Mouse (Mus musculus): Measurements from ENCODE around the gene Fbrs. TPM values are rescaled to one million over a fixed set of nuclear protein-coding genes. Genes with fewer than 3 reads are reported as not detected.
"Not testable (repeated sequence)": the region's sequence is repeated elsewhere in the genome, so short reads cannot be mapped to it uniquely, and the experiment has no call there.

Gene Fbrs
- polyA plus RNA-seq, 1 experiment, result 122 TPM

- no peaks in the 10 kb centered on the region for H3K27me3 ChIP-seq (ENCODE audit: control insufficient read depth, insufficient read depth, low read length)
- H3K4me1 ChIP-seq (replicated peaks; ENCODE audit: control insufficient read depth, insufficient read depth, low read length), result peaks cover 2% of the 10 kb centered on the region; the same call in 1 of the 2 replicates
- no peak overlapping the region for H3K27ac ChIP-seq (ENCODE audit: control insufficient read depth, insufficient read depth, low read length)
- DNase-seq, result no peak
- peaks cover 14% of the 10 kb centered on the region for H3K36me3 ChIP-seq (ENCODE audit: control insufficient read depth, insufficient read depth, low read length)
- TF ChIP-seq CTCF (IDR thresholded peaks at IDR 0.05; ENCODE audit: borderline replicate concordance, control insufficient read depth, extremely low read depth, insufficient read depth, low read length, poor library complexity) (no peak), POLR2A (IDR thresholded peaks at IDR 0.05; ENCODE audit: control insufficient read depth, extremely low read depth, insufficient read depth, low read length, poor library complexity) (no peak)
- no peak overlapping the region for H3K4me3 ChIP-seq (ENCODE audit: control insufficient read depth, insufficient read depth, low read length)
- WGBS, result 100% methylated on average over 2 of the region's 2 CpGs
Observed at GRCm38 (mm10) chr7:127453056-127453455, 25.9 kb upstream of the Fbrs start.

- Histone ChIP-seq H3K4me3 (ENCODE audit: control insufficient read depth, insufficient read depth, low read length) (no peak overlapping the region), H3K4me1 (replicated peaks; ENCODE audit: control insufficient read depth, insufficient read depth, low read length) (no peaks in the 10 kb centered on the region; the same call in 1 of the 2 replicates), H3K27me3 (ENCODE audit: control insufficient read depth, insufficient read depth, low read length) (no peaks in the 10 kb centered on the region), H3K36me3 (ENCODE audit: control insufficient read depth, insufficient read depth, low read length) (peaks cover 21% of the 10 kb centered on the region), H3K27ac (ENCODE audit: control insufficient read depth, insufficient read depth, low read length) (no peak overlapping the region)
- TF ChIP-seq CTCF (IDR thresholded peaks at IDR 0.05; ENCODE audit: borderline replicate concordance, control insufficient read depth, extremely low read depth, insufficient read depth, low read length, poor library complexity) (no peak), POLR2A (IDR thresholded peaks at IDR 0.05; ENCODE audit: control insufficient read depth, extremely low read depth, insufficient read depth, low read length, poor library complexity) (no peak)
- DNase-seq, result no peak
- WGBS, result 95% methylated on average over 7 of the region's 7 CpGs
Observed at GRCm38 (mm10) chr7:127454905-127455304, 24.1 kb upstream of the Fbrs start.

DNA sequence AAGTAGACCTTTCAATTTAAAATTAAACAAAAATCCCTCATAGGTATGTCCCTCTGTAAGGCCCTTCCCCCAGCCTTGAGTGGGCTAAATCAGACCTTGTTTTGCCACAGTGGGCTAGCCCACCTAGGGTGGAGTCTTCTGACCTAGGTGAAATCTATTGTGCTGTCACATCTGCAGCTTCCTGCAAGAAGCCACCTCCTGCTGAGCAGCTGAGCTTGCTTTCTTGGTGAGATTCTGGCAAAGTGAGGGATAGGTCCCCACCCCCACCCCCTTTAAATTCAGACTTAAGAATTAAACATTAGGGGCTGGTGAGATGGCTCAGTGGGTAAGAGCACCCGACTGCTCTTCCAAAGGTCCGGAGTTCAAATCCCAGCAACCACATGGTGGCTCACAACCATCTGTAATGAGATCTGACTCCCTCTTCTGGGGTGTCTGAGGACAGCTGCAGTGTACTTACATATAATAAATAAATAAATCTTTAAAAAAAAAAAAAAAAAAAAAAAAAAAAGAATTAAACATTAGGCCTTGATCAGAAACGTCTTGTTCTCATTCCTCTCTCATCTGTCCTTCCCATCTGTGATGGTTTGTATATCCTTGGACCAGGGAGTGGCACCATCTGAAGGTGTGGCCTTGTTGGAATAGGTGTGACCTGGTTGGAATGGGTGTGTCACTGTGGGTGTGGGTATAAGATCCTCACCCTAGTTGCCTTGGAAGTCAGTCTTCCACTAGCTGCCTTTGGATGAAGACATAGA, 20.5 kb upstream of the Fbrs start:
- not testable (repeated sequence) for H3K4me3 ChIP-seq (ENCODE audit: control insufficient read depth, insufficient read depth, low read length); H3K27me3 ChIP-seq (ENCODE audit: control insufficient read depth, insufficient read depth, low read length); H3K4me1 ChIP-seq (replicated peaks; ENCODE audit: control insufficient read depth, insufficient read depth, low read length); DNase-seq; H3K27ac ChIP-seq (ENCODE audit: control insufficient read depth, insufficient read depth, low read length)
- H3K36me3 ChIP-seq (ENCODE audit: control insufficient read depth, insufficient read depth, low read length), result peaks cover 26% of the 10 kb centered on the region
- WGBS, result 88% methylated on average over 3 of the region's 3 CpGs

DNA sequence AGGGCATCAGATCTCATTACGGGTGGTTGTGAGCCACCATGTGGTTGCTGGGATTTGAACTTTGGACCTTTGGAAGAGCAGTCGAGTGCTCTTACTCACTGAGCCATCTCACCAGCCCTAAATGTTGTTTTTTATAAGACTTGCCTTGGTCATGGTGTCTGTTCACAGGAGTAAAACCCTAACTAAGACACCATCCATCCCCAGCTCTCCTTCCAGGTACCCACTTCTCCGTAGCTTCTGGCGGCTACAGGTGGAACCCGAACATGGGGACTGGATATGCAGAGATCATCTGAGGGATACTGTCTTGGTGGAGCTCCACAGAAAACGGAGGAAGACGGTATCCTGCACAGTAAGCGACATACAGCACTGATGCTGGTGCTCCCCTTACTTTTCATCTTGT, 19.7 kb upstream of the Fbrs start, which contains the start of gene Prr14:
TSS of gene Prr14 (plus strand) at position 301 of the 400 bp plus-strand sequence.
- 99% methylated on average over 8 of the region's 8 CpGs for WGBS
- H3K36me3 ChIP-seq (ENCODE audit: control insufficient read depth, insufficient read depth, low read length), result peaks cover 26% of the 10 kb centered on the region
- not testable (repeated sequence) for H3K27me3 ChIP-seq (ENCODE audit: control insufficient read depth, insufficient read depth, low read length); H3K4me1 ChIP-seq (replicated peaks; ENCODE audit: control insufficient read depth, insufficient read depth, low read length); DNase-seq; H3K27ac ChIP-seq (ENCODE audit: control insufficient read depth, insufficient read depth, low read length); H3K4me3 ChIP-seq (ENCODE audit: control insufficient read depth, insufficient read depth, low read length)

DNA sequence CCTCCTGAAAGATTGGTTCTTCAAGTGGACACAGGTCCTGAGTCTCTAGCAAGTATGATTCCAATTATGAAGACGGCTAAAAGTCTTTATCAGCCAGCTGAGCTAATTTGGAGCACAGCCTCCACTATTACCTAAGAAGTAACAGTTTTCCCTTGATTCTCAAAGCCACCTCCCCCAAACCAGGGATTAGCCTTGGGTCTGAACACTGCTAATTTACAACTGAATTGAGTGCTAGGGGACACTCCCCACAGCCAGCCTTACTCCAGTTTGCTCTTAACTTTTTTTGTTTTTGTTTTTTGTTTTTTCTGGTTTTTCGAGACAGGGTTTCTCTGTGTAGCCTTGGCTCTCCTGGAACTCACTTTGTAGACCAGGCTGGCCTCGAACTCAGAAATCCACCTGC, 13.8 kb upstream of the Fbrs start:
- TF ChIP-seq POLR2A (IDR thresholded peaks at IDR 0.05; ENCODE audit: control insufficient read depth, extremely low read depth, insufficient read depth, low read length, poor library complexity), result no peak
- TF ChIP-seq CTCF (IDR thresholded peaks at IDR 0.05; ENCODE audit: borderline replicate concordance, control insufficient read depth, extremely low read depth, insufficient read depth, low read length, poor library complexity), result no peak
- no peak overlapping the region for H3K27ac ChIP-seq (ENCODE audit: control insufficient read depth, insufficient read depth, low read length)
- 97% methylated on average over 3 of the region's 3 CpGs for WGBS
- no peak for DNase-seq
- H3K27me3 ChIP-seq (ENCODE audit: control insufficient read depth, insufficient read depth, low read length), result no peaks in the 10 kb centered on the region
- peaks cover 2% of the 10 kb centered on the region for H3K4me1 ChIP-seq (replicated peaks; ENCODE audit: control insufficient read depth, insufficient read depth, low read length)
- H3K36me3 ChIP-seq (ENCODE audit: control insufficient read depth, insufficient read depth, low read length), result peaks cover 3% of the 10 kb centered on the region; the same call in 1 of the 2 replicates
- no peak overlapping the region for H3K4me3 ChIP-seq (ENCODE audit: control insufficient read depth, insufficient read depth, low read length)

DNA sequence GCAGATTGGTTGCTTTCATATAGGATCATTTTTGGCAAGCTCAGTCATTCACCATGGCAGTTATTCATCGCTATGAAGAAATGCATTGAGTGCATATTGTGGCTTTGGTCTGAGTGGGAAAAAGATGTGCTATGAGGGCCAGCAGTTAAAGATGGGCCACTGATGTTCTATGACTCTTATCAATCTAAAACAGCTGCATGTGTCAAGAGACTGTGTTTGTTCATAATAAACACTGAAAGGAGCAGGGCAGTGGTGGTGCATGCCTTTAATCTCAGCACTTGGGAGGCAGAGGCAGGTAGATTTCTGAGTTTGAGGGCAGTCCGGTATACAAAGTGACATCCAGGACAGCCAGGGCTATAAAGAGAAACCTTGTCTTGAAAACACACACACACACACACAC, 13.3 kb upstream of the Fbrs start:
- DNase-seq; H3K27ac ChIP-seq (ENCODE audit: control insufficient read depth, insufficient read depth, low read length); H3K4me1 ChIP-seq (replicated peaks; ENCODE audit: control insufficient read depth, insufficient read depth, low read length); H3K27me3 ChIP-seq (ENCODE audit: control insufficient read depth, insufficient read depth, low read length); H3K36me3 ChIP-seq (ENCODE audit: control insufficient read depth, insufficient read depth, low read length); H3K4me3 ChIP-seq (ENCODE audit: control insufficient read depth, insufficient read depth, low read length): not testable (repeated sequence)
- WGBS, result 96% methylated on average over 2 of the region's 2 CpGs

DNA sequence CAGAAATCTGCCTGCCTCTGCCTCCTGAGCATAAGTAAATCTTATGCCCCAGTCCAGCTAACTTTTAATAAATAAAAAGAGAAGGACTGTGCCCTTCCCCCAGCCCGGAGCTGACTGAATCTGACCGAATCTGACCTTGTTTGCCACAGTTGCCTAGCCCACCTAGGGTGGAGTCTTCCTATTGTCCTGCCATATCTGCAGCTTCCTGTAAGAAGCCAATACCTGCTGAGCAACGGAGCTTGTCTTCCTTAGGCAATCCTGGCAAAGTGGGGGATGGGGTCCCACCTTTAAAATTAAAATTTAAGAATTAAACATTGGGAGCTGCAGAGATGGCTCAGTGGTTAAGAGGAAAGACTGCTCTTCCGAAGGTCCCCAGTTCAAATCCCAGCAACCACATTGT, 12.4 kb upstream of the Fbrs start:
- Histone ChIP-seq H3K27me3 (ENCODE audit: control insufficient read depth, insufficient read depth, low read length) (no peaks in the 10 kb centered on the region), H3K27ac (ENCODE audit: control insufficient read depth, insufficient read depth, low read length) (no peak overlapping the region), H3K36me3 (ENCODE audit: control insufficient read depth, insufficient read depth, low read length) (no peaks in the 10 kb centered on the region), H3K4me1 (replicated peaks; ENCODE audit: control insufficient read depth, insufficient read depth, low read length) (peaks cover 4% of the 10 kb centered on the region), H3K4me3 (ENCODE audit: control insufficient read depth, insufficient read depth, low read length) (no peak overlapping the region)
- DNase-seq, result no peak
- 98% methylated on average over 4 of the region's 4 CpGs for WGBS
- TF ChIP-seq CTCF (IDR thresholded peaks at IDR 0.05; ENCODE audit: borderline replicate concordance, control insufficient read depth, extremely low read depth, insufficient read depth, low read length, poor library complexity), result no peak
- TF ChIP-seq POLR2A (IDR thresholded peaks at IDR 0.05; ENCODE audit: control insufficient read depth, extremely low read depth, insufficient read depth, low read length, poor library complexity), result no peak

Measured in thymus, adult 2 months (tissue).